Mouse (Mus musculus) ovary, postnatal 14 days (tissue): ENCODE results near the gene Tekt3.

Experiments used
- DNase-seq: peaks from one replicate; pipeline ENCODE4 v3.0.0; 2022; ENCODE audit warnings: low spot score

The Tekt3 gene

DNA sequence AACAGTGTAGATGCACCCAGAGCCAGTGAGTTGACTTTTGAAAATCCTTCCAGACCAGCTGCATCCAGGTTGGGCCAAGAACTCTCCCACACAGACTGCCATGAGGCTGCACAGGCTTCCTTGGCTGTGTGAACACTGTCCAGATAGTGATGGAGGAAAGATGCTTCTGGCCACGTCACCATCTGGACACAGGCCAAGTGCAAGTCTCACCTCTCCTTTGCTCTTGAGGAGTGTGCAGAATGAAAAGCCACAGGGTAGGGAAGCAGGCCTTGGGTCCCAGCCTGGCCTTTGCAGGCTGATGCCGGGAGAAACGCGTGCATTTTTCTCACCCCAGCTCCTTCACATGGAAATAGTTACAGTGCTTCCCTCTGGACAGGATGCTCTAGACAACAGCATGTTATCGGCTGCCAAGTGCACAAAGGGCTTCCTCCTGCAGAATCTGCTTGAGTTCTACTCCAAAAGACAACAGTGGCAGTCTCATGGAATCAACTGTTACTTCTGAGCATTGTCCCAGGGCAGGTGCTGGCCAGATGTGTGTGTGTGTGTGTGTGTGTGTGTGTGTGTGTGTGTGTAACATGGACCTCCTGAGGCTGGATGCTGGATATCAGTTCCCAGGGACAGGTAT is 64.5 kb downstream of the Tekt3 start:
- DNase-seq, result peak; percentile 58

DNA sequence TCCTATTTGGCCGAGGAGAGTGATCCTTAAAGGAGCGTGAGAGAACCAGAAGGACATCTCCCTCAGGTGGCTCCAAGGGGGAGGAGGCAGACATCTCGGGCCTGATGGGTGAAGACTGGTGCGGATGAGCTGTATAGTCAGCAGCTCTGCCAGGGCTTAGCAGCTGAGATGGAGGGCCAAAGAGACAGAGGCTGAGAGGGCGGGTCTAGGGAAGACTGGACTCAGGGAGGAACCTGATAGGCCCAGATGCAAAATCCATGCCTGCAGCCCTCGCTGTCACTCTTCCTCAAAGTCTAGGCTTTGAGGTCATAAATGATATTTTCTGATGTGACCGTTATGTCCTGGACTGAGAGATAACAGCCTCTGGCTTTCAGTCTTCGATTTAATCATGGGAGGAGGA is 65.5 kb downstream of the Tekt3 start:
- no peak for DNase-seq

DNA sequence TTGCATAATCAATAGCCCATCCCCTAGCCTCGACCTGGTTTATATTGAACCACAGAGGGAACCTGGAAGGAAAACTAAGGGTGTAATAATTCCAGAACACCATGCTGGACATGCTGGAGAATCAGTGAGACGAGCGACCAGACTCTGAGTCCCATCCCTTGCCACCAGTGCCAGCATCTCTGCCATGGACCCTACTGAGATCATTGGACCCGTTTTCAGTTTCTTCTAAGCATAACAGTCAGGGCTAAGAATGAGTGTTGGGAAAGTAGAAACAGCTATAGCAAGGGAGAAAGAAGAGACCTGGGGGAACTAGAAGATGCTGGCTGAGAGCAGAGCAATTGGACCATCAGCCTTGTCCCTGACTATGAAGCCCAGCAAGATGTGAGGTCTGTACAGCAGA is 66.1 kb downstream of the Tekt3 start:
- DNase-seq, result no peak

DNA sequence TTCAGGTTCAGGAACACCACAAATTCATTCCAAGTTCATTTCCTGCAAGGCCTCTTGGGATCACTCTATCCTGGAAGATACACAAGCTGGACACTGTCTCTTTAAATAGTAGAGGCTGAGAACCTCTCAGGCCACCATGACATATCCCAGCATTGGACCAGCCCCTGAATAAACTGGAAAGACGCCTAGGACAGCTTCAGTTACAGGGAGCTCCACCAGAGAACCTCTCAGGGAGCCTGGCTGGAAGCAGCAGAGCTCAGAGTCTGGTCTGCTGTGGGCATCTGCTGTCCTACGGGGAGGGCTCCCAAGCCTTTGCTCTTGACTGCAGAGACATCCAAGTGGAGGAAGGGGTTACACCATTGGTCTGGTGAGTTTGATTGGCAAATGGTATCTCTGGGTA is 67.3 kb downstream of the Tekt3 start, which contains the start of gene Pmp22:
Gene Pmp22, plus strand, starts transcription at position 199 of the 400 bp plus-strand sequence.
- no peak for DNase-seq

DNA sequence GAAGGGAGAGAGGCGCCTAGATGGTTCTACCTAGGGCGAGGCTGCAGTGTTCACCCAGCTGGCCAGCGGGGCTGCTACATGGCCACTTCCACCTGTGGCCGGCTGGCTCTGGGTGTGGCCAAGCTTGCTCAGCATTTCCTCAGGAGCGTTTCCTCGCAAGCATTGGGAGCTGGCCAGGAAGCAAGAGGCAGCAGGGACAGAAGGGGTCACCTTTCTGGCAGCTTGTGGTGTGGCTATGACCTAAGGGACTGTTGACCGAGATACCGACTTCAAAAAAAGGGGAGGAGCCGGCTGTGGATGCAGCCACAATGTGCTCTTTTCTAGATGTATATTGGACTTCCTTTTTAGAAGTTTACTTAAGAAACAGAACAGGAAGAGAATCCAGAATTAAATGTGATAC is 67.9 kb downstream of the Tekt3 start:
- no peak for DNase-seq

DNA sequence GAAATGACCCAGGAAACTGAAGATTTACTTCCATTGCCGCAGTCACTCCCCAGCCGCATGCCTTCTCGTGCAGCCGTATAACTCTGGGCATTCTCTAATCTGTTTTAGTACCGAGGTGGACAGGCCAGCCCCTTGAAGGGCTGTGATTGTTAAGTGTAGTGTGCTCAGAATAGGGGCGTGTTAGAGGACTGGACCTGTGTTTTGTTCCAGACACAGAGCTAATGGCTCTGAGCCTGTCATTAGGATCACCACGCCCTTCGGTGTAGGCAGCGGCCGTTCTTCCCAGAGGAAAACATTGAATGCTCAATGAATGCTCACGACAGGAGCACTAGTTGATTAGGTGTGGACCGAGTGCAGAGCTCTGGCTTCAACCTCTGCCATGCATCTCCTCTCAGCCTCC is 68.4 kb downstream of the Tekt3 start:
- DNase-seq, result no peak

DNA sequence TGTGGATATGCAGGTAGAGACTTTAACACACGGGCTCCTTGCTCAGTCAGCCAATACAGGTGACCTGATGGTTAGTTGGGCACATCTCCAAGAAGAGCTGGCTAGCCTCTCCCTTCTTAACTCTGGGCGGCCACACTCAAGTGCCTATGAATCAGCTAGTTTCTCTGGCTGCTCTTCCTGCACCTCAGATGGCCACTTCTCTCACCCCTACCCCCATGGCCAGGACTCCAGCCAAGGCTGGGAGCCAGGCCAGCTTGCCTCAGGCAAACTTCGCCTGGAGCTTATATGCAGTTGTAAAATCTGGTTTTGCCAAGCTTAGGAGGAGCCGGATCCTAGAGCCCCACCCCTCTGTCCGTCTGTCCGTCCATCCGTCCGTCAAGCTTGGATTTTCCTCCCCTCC is 69.0 kb downstream of the Tekt3 start:
- DNase-seq, result peak; percentile 73

DNA sequence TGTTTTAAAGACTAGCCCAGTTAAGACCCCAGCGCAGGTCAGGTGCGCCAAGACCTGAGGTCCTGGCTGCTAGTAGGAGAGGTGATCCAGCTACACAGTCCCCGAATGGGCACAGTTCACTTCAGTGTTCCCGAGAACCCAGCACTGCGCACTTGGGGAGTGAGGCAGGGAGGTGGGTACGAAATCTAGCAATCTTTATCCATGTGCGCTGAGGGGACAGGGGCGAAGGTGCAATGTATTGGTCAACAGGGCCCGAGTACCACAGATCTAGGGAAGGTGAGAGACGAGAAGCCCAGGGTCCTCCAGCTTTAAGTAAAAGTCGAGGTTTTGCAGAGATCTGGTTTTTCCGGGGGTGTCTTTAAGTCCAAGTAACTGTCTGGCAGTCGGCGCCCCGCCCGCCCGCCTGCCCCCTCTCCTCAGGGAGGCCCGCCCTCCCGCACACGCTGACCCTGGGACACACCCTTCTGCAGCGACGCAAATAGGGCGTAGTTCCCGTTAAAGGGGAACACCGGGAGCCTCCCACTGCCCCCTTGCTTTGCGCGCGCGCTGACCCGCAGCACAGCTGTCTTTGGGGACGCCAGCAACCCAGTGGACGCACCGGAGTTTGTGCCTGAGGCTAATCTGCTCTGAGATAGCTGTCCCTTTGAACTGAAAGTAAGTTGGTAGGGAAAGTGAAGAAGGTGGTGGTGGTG is 69.7 kb downstream of the Tekt3 start:
- DNase-seq, result peak; percentile 59

DNA sequence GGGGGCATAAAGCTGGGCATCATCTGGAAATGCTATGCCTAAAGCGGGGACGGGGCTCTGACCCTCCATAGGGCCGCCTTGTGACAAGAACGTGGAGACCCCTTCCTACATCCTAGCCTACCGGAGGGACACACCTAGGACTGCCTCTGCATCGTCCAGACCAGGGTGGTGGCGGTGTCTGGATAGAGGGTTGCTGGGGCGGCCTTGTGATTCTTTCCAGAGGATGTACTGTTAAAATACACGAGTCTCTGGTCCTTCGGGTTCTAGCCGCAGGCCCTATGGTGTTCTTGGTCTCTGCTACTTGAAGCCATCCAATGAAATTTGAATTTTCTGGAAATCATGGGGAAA is 70.2 kb downstream of the Tekt3 start:
- peak; percentile 13 for DNase-seq

DNA sequence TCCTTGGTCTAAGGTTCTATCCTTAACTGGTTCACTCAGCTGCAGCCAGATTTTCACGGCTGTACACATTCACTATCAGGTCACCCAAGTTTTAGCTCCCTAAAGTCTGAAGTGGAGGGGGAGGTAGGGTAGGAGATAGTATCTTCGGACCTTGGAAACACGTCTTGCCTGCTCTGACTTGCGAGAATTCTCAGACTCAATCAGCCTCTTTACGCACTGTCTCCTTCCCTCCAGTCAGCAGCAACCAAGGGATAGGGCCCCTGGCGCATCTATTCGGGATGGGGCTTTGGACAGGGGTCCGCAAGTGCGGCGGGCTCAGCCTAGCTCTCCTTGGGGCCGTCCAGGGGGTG is 70.7 kb downstream of the Tekt3 start:
- peak; percentile 9 for DNase-seq

DNA sequence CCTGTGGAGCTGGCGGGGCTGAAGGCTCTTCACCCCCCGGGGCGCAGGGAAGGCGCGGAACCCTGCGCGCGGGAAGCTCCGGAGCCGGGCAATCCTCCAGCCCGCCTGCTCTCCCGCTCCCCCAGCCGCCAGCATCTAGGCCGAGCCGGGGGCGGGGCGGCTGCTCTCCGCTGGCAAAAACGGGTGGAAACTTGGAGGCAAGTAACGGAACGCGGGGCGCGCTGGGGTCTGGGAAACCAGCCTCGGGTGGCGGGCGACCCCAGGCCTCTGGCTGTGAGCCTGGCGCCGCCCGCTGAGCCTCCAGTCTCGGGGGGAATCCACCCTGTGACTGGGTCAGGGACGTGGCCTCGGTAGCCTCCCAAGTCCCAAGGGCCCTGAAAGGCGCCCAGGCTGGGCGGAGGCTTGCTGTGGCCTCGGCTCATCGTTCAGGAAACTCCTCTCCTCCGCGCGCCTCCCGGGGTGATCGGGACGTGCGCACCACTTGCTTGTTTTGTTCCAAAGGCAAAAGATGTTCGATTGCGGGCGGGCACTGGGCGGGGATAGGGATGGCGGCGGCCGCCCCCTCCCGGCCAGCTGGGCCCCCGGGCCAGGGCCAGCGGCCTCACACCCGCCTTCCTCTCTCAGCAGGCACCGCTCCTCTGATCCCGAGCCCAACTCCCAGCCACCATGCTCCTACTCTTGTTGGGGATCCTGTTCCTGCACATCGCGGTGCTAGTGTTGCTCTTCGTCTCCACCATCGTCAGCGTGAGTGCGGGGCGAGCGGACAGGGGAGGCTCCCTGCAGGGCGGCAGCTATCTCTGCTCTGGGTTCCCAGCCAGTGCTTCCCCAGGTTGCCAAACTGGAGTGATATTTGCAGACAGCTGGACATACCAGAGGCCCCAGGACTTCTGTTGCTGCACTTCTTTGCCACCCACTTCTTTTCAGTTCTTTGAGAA is 71.3 kb downstream of the Tekt3 start:
- DNase-seq, result peak; percentile 70

DNA sequence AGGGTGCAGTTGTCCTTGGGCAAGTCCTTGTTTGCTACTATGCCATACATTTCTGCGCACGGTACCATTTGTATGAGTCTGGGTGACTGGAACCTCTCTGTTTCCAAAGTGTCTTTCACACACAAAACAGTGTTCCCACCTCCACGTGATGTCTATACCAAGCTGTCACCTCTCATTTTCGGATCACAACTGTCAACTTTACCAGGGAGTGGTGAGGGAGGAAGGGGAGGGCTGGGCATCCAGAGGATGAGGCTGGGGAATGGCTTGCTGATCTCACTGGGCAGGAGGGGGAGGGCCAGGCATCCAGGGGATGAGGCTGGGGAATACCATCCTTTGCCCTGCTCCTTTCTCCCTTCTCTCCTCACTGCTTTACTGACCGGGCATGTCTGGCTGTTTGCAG is 72.6 kb downstream of the Tekt3 start:
- no peak for DNase-seq

DNA sequence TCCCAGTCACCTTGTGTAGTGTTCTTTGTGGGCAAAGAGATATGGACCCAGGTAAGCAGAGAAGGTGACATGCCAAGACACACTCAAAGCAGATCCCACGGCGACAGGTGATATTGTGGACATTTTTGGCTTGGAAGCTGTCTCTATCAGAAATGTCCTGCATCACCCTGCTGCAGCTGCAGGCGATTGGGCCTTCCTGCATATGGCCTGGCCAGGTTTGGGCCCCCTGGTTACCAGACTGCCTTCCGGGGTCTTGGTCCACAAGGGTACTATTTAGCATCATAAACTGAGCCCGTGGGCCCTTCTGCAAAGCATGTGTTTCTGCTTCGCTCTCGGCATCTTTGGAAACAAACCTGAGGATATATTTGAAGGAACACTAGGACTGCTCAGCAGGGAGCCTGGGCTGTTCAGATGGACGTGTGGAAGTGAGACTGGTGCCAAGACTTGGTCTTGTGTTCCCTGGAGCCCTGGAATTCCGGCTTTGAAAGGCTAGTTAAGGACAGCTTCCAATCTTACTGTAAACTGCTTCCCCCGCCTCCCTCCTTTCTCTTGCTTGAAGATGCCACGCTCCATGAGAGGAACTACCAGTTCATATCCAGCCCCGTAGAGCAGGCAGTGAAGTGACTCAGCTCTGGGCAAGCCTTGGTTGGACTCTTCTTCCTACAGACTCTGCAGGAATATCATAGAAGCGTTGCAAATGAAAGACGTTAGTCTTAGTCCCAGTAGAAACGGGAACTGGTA is 73.5 kb downstream of the Tekt3 start:
- DNase-seq, result no peak

DNA sequence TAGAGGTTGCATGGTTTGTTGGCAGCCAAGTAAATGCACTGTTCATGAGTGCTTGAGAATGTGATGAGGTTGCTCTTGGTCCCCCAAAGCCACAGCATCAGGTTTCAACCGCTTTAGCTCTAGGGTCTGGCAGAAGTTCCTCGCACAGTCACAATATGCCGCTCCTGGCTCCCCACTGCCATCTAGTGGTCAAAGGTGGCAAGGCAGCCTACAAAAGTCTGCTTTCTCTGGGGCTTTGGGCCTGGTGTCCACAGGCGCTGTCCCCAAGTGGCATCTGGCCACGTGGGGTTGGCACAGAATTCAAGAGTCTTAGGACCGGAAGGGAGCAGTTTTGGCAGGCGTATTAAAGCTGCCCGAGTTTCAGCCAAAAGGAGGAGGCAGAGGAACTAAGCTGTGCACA is 74.2 kb downstream of the Tekt3 start:
- DNase-seq, result peak; percentile 98

DNA sequence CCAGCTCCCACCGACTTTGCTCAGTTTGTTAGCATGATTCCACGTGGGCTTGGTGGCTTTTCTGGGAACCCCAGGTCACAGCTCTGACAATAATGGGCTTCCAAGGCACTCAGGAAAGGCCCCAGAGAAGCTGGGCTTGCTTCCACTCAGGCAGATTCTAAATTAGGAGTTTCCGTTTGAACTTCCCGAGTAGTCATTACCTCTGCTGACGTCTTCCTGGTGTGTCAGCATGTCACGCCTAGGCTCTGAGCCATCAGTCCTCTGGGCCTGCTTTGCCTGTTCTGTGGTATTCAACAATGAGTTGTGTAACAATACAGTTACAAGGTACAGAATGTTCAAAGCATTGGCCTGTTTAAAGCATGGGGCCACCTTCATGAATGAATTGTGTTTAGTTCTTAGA is 74.8 kb downstream of the Tekt3 start:
- DNase-seq, result peak; percentile 13

DNA sequence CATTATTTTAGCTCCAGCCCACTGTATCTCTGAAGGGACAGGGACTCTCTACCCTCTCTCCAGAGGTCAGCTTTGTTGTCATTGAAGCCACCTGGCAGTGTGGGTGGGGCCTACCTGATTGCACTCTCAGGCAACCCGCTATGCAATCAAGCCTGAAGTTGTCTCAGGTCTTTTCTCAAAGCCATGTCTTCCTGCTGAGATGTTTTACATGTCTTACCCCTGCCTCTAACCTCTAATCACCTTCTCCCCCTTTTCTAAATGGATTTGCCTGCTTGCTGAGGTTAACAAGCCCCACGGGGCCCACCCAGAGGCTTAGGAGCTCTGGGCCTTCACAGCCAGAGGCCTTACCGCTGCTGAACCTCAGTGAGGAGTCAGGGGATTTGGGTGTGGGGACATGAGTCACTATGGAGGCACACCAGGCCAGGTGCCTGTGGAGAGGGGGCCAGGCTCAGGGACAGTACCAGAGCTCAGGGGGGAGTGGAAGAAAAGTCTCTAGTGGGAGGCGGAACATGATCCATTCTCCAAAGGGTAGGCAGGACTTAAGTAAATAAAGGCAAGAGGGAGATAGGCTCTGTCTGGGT is 75.5 kb downstream of the Tekt3 start:
- no peak for DNase-seq

DNA sequence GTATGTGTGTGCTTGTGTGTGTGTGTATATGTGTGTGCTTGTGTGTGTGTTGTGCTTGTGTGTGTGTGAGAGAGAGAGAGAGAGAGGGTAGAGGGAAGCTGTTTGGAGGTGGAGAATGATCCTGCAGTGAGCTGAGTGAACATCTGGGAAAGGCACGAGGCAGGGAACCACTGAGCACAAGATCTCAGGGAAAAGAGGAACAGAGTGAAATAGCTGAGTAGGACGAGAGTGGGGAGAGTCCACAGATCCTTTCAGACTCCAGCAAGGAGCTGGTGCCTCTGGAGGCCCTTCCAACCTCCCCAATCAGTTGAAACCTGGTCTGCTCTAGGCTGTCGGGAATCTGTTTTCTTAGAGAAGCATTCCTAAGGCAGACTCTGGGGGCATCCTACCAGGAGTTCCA is 77.3 kb downstream of the Tekt3 start:
- no peak for DNase-seq

DNA sequence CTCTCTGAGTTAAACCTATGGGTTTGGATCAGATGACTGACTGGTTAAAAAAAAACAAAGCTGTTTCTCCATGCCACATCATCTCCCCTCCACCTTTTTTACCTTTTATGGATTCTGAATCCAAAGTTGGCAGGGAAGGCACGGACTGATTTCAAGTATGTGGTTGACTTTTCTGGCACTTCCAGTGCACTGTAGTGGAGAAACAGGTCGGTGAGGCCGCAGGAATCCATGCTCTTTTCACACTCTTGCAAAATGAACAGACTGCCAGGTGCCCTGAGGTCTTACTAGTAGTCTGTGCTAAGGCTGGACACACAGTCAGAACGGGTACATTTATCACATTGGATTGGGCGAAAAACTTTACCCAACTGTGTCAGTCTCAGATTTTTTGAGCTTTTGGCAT is 80.9 kb downstream of the Tekt3 start:
- no peak for DNase-seq

DNA sequence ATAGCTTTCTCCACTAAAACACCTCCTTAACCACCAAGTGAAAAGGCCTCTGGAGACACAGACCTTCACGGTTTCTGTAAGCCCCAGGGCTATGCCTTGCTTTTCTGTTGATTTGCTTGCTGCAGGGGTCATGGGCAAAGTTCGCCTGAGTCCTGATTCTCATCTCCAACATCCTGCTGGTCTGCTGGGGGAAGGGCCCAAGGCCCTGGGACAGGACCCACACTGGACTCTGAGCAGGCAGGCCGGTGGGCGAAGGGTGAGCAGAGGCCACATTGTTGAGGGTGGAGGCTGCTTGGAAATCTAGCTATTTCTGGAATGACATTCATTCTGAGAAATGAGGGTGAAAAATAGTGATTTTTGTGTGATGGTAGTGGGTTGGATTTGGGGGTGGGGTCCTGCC is 81.4 kb downstream of the Tekt3 start:
- DNase-seq, result no peak

DNA sequence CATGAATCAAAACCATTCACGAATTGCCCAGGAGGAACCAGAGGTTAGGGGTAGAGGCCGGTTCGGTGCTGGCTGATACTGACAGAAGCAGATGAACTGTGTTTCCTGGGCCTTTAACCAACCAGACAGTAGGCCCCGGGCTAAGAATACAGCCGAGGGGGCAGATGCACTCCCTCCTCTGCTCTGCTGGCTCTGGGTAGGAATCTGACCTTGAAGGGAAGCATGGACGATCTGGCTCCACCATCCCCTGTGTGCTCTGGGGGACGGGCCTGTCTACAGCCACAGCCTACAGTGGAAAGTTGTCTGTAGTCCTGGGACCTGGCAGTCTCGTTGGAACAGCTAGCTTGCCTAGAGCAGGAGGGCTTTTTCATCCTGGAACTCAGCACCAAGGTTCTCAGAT is 82.0 kb downstream of the Tekt3 start:
- no peak for DNase-seq
